Mouse (Mus musculus) thymus, adult 2 months (tissue): ENCODE results near the gene Usp54. TPM values are rescaled to one million over a fixed set of nuclear protein-coding genes. Genes with fewer than 3 reads are reported as not detected.

ENCODE experiments used
- DNase-seq: peaks from one replicate; pipeline ENCODE4 v3.0.0; 2021
- H3K27ac ChIP-seq: fragments of 200-500 bp; 2 replicates; pipeline ENCODE4 v1.5.1; 2012; ENCODE audit warnings: low read length, control low read depth; ENCODE audit not compliant: control insufficient read depth, insufficient read depth
- H3K27me3 ChIP-seq: fragments of 200-500 bp; 2 replicates; pipeline ENCODE4 v1.6.1; 2012; ENCODE audit warnings: mild to moderate bottlenecking, low read length, moderate library complexity, mixed read lengths; ENCODE audit not compliant: control insufficient read depth, insufficient read depth
- H3K36me3 ChIP-seq: fragments of 200-500 bp; 2 replicates; pipeline ENCODE4 v1.6.1; 2012; ENCODE audit warnings: mild to moderate bottlenecking, low read length, moderate library complexity; ENCODE audit not compliant: control insufficient read depth, insufficient read depth
- H3K4me1 ChIP-seq: fragments of 200-500 bp; replicated peaks from 2 replicates; pipeline ENCODE4 v1.6.1; 2012; ENCODE audit warnings: low read length; ENCODE audit not compliant: control insufficient read depth, insufficient read depth
- H3K4me3 ChIP-seq: fragments of 200-500 bp; 2 replicates; pipeline ENCODE4 v1.5.1; 2012; ENCODE audit warnings: mild to moderate bottlenecking, low read length, control low read depth, moderate library complexity; ENCODE audit not compliant: control insufficient read depth, insufficient read depth
- CTCF ChIP-seq: fragments of 200-500 bp; IDR thresholded peaks from 2 replicates; pipeline ENCODE4 v1.5.1; 2012; ENCODE audit warnings: mild to moderate bottlenecking, control low read depth, low read length, moderate library complexity, borderline replicate concordance; ENCODE audit not compliant: control insufficient read depth, poor library complexity, insufficient read depth; ENCODE audit errors: extremely low read depth
- POLR2A ChIP-seq: fragments of 200-500 bp; IDR thresholded peaks from 2 replicates; pipeline ENCODE4 v1.6.1; 2012; ENCODE audit warnings: mild to moderate bottlenecking, low read length, control low read depth, moderate library complexity; ENCODE audit not compliant: control insufficient read depth, poor library complexity, insufficient read depth; ENCODE audit errors: extremely low read depth
- WGBS: fragments of 180-500 bp; shearing (Covaris S2); methylation state at CpG from one replicate; pipeline ENCODE4 v1.1.7; 2018; 5-methylcytosine and 5-hydroxymethylcytosine counted together
- polyA plus RNA-seq: library from polyadenylated mRNA; depleted of rRNA; stranded (reverse); fragments of >200 nt; gene quantifications from 2 replicates; pipeline ENCODE4 v1.2.3, GENCODE M21; 2012

Usp54 gene
- polyA plus RNA-seq, 1 experiment, result 3.9 TPM

- no peaks in the 10 kb centered on the region for H3K27me3 ChIP-seq
- no peaks in the 10 kb centered on the region for H3K36me3 ChIP-seq
- TF ChIP-seq CTCF (no peak), POLR2A (no peak)
- H3K4me1 ChIP-seq, result peaks cover 9% of the 10 kb centered on the region; the same call in 1 of the 2 replicates
- DNase-seq, result peak; percentile 30
- no peak overlapping the region for H3K27ac ChIP-seq
- no peak overlapping the region for H3K4me3 ChIP-seq
Observed at GRCm38 (mm10) chr14:20658326-20658725, 17.5 kb upstream of the Usp54 start.

DNA sequence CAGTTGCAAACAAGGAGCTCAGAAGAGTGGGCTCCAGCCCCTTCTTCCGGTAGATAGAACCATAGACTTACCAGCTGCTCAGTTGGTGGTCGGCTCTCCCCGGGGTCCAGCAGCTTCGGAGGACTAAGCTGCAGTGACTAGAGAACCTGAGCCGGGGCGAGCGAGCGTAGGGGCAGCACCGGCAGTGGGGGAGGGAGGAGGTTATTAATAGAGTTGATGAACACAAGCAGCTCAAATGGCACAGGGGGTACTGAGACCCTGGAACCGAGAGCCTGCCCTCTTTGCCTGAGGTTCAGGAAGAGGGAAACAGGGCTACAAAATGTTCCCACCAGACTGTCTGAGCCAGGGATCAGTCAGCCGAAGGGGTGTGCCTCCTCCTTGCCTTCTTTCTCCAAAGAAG is 15.5 kb upstream of the Usp54 start, which contains the start of gene Myoz1:
Gene Myoz1 (minus strand): TSS at position 180 of the 400 bp plus-strand sequence.
- TF ChIP-seq POLR2A, result no peak
- TF ChIP-seq CTCF, result no peak
- no peak within 1 kb of the TSS for H3K4me3 ChIP-seq
- H3K27ac ChIP-seq, result no peak within 1 kb of the TSS
- peaks cover 5% of the 10 kb centered on the region; the same call in 1 of the 2 replicates for H3K4me1 ChIP-seq
- no peak for DNase-seq
- H3K36me3 ChIP-seq, result no peaks in the 10 kb centered on the region
- WGBS, result 95% methylated on average over 11 of the region's 11 CpGs
- H3K27me3 ChIP-seq, result no peaks in the 10 kb centered on the region

DNA sequence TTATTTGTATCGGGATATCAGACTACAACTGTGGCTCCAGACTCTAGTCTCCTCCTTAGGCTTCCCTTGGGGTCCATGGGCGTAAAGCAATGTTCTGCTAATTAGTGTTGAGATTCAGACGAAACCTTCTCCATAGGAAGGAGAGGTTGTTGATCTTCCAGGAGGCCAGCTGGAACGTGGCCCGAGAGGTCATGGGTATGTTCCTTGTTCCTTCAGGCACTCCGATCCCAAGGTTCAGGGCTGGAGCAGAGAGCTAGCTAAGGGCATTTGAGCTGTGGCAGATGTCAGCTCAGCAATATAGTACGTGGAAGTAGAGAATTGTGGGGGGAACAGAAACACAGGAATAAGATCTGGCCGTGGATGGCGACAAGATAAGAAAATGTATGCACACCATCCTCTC is 14.9 kb upstream of the Usp54 start:
- no peak overlapping the region for H3K27ac ChIP-seq
- H3K36me3 ChIP-seq, result no peaks in the 10 kb centered on the region

GRCm38 (mm10) chr14:20654690-20655421 is 14.0 kb upstream of the Usp54 start:
- 87% methylated on average over 9 of the region's 9 CpGs for WGBS
- Histone ChIP-seq H3K4me3 (no peak overlapping the region), H3K36me3 (no peaks in the 10 kb centered on the region), H3K27me3 (no peaks in the 10 kb centered on the region), H3K27ac (no peak overlapping the region), H3K4me1 (no peaks in the 10 kb centered on the region)
- no peak for DNase-seq
- no peak for TF ChIP-seq CTCF
- no peak for TF ChIP-seq POLR2A

More for the DNA sequence above, 14.9 kb upstream of the Usp54 start:
- Histone ChIP-seq H3K27me3 (no peaks in the 10 kb centered on the region), H3K4me3 (no peak overlapping the region), H3K4me1 (0 out of 2 replicates have a peak, but pooled peaks cover 2% of the 10 kb centered on the region)
- TF ChIP-seq CTCF (no peak), POLR2A (no peak)
- DNase-seq, result no peak
- WGBS, result 96% methylated on average over 9 of the region's 9 CpGs

- no peak overlapping the region for H3K4me3 ChIP-seq
- TF ChIP-seq POLR2A (no peak), CTCF (no peak)
Observed at GRCm38 (mm10) chr14:20651722-20652256, 10.9 kb upstream of the Usp54 start.

DNA sequence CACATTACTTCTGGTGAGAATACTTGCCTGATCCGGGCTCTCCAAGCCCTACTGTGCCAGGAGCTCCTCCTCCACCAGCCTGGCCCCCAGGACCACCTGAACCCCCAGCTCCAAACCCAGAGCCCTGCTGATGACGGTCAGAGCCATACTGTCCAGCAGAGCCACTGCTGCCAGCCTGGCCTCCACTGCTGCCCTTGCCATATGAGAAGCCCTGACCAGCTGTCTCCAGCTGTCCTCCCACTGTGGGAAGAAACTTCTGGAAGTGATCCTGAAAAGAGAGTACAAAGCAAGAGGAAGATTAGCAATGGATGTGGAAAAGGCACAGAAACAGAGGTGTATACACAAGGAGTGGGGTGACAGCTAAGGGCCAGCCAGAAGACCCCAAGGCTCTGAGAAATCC is 10.1 kb upstream of the Usp54 start:
- Histone ChIP-seq H3K27ac (no peak overlapping the region), H3K27me3 (no peaks in the 10 kb centered on the region), H3K4me1 (no peaks in the 10 kb centered on the region), H3K4me3 (no peak overlapping the region), H3K36me3 (no peaks in the 10 kb centered on the region)
- TF ChIP-seq CTCF (no peak), POLR2A (no peak)
- WGBS, result 90% methylated on average over 2 of the region's 2 CpGs
- DNase-seq, result no peak

More at GRCm38 (mm10) chr14:20651722-20652256, 10.9 kb upstream of the Usp54 start:
- Histone ChIP-seq H3K27me3 (no peaks in the 10 kb centered on the region), H3K4me1 (no peaks in the 10 kb centered on the region), H3K27ac (no peak overlapping the region), H3K36me3 (no peaks in the 10 kb centered on the region)
- 81% methylated on average over 4 of the region's 4 CpGs for WGBS
- DNase-seq, result no peak
